Mouse (Mus musculus) mouse embryonic stem cell (cell line): Measurements from ENCODE around the gene Mllt1.
"Not testable (repeated sequence)": the region's sequence is repeated elsewhere in the genome, so short reads cannot be mapped to it uniquely, and the experiment has no call there.

Experiments used
- in situ Hi-C, 2 experiments: fragments of 300-500 bp; cut with MboI; formaldehyde crosslinking; loops; 1 replicate in 1 of 2; 3 replicates in 1 of 2; pipeline ENCODE4 v1.14.3; 2019 to 2020; ENCODE audit warnings: low sequenced_read_pairs in 2 of 2, low pct_unique_long_range_greater_than_20kb in 1 of 2, mixed read lengths in 1 of 2; ENCODE audit not compliant: unreplicated experiment in 1 of 2

The Mllt1 gene

DNA sequence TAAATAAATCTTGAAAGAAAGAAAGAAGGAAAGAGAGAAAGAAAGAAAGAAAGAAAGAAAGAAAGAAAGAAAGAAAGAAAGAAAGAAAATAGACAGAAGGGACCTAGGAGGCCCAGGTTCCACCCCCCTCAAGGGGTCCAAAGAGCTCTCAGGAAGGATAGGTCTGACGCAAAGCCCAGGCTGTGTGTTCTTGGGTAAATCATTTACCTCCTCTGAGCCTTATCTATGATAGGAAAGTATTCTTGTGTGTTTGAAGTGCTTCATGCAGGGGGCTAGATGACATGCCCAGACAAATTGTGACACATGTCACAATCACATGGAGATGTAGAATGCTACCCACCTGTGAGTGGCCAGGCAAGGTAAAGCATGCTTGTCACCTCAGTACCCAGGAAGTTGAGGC is 17.4 kb upstream of the Mllt1 start:
- in situ Hi-C loops: no loop called here

DNA sequence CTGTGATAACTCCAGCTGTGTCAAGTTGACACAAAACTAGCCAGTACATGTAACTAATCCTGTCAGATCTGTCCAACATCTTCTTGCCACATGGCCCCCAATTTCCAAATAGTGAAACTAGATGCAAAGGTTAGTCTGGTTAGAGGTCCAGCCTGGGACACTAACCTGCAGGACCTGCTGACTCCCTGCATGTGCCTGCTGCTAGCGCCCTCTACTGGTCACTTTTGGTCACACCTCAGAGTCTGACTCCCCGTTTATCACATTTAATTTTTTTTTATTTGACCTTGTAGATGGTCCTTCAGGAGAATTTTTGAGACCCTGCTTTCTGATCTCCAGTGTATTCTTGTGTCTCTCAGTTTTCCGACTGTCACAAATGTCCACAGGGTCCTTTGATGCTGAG is 15.7 kb upstream of the Mllt1 start:
- in situ Hi-C loops: no loop called here

DNA sequence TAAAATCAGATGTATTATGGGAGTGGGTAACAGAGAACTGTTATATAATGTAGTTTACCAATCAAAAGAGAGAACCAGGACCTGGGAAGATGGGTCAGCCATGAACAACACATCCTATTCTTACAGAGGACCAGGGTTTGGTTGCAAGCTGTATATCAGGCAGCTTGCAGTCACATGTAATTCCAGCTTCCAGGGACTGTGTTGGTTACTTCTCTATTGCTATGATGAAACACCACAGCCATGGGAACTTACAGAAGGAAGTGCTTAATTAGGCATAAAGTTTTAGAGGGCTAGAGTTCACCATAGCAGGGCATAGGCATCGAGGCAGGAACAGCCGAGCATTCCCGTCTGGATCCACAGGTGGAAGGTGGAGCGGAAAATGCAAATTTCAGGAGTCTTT is 3.5 kb upstream of the Mllt1 start:
- in situ Hi-C loops: loop anchor here in 1 of 2 experiments (5.0 kb wide), 1 partner anchor 131 kb away; no protein-coding TSS in a partner anchor

DNA sequence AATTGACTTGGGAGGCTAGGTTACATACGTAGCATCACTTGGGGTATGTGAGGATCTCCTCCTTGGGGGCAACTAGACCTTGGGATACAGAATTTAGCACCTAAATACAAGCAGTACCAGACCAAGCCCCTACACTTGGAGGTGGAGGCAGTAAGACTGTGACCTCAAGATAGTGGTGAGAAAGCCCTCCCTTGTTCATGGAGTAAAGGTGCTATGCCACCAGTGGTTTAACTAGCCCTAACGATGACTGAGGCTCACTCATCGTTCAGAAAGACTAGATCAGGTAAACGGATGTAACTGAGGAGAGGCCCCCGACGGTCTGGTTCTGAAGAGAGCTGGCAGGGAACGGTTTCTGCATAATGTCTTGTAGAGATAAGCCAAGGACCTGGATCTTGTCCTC is 1.5 kb upstream of the Mllt1 start:
- in situ Hi-C loops: loop anchor here in 1 of 2 experiments (5.0 kb wide), 1 partner anchor 129 kb away; no protein-coding TSS in a partner anchor

DNA sequence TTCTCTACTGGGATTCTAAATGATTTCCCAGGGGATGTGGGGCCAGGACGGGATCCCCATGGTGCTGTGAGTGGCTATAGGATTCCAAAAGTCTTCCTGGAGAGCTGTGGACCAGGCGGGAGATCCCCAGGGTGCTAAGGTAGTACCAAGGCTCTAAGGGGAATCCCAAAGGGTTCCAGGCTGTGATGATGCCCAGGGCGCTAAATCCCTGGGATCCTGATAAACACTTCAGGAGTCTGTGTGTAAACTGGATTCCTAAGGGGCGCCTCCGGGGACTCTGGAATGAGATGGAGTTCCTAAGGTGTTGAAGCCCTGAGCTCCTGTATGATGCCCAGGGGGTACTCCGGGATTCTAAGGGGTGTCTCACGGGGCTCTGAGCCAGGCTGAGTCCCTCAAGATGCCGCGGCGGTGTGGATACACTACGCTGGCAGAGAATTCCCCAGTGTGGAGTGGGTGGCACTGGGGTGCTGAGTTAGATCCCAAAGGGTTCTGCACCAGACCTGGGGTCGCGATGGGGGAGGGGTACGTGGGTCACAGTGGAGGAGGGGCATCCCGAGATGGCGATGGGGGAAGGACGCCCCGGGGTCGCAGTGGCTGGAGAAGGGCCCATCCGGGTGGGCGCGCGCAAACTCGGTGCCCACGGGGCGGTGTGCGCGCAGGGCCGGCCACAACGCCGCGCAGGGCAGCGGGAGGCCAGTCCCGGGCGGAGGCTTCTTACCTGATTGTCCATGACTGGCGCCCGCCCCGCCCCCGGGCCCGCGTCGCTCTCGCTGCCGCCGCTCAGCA is 477 bp downstream of the Mllt1 start:
- in situ Hi-C loops: loop anchor here in 1 of 2 experiments (5.0 kb wide), 1 partner anchor 127 kb away; no protein-coding TSS in a partner anchor

DNA sequence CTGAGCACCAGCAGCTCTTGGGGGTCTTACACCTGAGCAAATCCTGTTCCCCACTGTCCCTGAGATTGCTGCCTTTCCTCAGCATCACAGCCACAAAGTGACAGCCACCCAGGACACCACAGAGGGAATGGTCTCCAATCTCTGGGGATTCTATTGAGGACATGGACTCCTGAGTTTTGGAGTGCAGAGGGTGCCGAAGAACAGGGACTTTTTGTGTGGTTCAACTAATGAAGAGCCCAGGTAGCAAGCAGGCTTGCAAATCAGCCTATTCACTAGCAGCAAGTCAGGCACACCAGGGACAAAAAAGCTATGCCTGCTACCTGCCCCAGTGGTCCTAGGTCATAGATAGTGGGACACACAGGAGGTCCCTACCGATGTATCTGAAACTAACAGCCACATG is 1.8 kb downstream of the Mllt1 start:
- in situ Hi-C loops: no loop called here

DNA sequence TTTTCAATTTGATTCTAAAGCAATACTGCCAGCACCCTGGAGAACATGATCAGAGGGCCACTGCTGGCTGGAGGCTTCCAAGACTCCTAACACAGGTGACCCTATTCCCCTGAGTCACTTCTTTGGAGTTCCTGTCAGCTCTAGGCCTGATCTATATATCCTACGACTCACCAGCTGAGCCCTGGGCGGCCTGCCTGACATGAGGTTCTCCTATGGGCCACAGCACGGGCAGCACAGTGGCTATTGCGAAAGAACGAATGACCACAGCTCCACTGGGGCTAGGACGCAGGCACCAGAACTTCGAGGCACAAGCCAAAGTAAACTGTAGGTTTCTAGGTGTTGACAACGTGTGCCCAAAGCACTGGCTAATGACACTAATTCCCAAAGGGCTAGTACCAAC is 5.2 kb downstream of the Mllt1 start:
- in situ Hi-C loops: no loop called here

DNA sequence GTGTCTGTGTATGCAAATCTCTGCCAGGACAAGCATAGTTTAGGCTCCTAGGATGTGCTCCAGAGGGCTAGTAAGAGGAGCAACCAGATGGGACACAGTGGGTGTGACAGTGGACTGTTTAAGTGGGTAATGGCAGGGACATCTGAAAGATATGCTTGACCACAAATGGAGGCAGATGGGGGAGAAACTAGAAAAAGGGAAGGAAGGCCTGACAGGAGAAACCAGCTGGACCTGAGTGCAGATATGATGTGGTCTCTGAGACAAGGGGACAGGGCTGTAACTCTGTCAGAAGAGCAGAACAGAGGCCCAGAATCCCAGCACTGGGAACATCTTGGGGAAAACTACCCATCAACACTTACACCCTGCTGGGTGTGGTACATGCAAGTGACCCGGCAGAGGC is 5.7 kb downstream of the Mllt1 start:
- in situ Hi-C loops: no loop called here

DNA sequence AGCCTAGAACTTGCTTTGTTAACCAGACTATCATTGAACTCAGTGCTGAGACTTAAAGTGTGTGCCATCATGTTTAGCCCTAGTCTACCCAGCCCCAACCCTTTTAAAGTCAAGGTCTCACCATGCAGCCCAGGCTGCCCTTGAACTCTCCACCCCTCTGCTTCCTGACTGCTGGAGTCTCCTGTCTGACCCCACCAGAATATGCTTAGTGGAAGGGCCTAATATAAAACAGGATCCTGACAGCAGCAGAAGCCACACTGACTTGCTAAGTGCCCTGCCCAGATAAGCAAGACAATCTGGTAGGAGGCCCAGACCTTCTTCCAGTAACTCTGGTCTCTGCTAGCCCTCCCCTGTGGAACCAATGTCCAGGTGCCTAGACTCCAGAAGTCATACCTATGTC is 6.1 kb downstream of the Mllt1 start:
- in situ Hi-C loops: no loop called here

DNA sequence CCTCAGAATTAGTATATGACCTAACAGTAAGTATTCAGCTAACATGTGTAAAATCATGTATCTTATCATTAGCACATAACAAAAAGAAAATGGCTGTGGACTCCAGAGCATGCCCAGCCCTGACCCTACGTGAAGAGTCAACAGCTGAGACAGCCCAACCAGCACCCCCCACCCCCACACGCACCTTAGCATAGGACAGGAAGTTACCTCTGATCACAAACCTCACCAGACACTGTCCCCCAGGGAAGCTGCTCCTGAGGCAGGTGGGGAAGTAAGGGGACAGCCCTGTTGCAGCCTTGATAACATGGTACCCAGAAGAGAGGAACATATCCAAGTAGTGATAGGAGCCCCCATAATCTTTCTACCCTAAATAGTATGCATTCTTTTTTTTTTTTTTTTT is 9.2 kb downstream of the Mllt1 start:
- in situ Hi-C loops: no loop called here

DNA sequence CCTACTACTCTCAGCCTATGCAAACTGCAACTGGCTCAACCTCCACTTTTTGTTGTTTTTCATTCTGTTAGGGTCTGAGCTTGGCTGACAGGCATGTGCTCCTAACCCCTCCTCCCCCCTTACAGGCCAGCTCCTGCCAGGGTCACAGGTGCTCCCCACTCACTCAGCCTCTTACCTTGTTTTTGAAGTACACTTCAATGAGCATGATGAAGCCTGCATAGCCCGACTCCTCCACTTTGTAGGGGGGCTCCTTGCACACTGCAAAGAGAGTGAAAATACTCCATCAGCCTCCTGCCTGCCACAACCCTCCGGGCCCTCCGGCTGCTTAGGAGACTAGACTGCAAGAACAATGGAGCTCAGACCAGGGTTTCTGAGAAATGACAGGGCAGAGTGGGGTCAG is 15.5 kb downstream of the Mllt1 start:
- in situ Hi-C loops: no loop called here

DNA sequence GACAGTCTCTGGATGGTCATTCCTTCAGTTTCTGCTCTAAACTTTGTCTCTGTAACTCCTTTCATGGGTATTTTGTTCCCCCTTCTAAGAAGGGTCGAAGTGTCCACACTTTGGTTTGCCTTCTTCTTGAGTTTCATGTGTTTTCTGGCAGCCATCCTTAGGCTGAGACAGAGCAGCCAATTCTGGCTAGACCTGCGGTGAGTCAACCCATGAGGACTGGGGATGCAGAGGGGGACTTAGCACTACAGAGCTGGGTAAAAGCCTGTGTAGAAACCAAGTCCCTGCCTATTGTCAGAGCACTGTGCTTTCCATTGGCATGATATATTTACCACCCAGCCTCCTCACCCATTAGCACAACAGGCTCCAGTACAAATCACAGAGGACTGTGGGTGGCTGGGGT is 18.0 kb downstream of the Mllt1 start:
- in situ Hi-C loops: no loop called here

DNA sequence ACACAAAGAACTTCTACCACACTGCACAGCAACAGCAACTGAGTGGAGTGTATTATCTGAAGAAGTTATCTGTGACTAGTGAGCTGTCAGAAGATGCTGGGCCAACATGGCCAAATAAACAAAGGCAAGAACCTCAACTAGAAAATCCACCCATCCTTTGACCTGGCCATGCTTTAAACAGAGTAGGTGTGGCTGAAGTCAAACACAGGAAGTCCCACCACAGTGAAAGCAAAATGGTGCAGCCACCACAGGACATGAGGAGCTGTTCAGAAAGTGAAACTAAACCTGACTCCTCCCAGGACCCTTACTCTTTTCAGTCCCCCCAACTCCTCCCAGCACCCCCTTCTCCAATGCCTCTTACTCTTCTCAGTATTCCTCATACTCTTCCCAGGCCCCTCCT is 21.8 kb downstream of the Mllt1 start:
- in situ Hi-C loops: no loop called here

DNA sequence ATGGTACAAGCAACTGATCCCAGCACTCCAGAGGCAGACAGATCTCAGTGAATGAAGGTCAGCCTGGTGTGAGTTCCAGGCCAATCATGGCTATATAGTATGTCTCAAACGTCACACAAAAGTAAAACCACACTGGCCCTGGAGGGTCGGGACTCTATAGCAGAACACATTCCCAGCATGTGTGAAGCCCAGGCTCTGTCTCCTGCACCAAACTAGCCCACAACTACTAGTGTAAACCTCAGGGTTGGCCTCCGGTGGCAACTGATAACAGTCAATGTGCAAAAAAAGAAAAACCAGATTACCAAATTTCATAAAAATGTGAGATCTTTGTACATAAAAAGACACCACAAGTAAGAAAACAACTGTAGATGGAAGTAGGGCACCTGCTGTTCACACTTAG is 22.2 kb downstream of the Mllt1 start:
- in situ Hi-C loops: no loop called here

DNA sequence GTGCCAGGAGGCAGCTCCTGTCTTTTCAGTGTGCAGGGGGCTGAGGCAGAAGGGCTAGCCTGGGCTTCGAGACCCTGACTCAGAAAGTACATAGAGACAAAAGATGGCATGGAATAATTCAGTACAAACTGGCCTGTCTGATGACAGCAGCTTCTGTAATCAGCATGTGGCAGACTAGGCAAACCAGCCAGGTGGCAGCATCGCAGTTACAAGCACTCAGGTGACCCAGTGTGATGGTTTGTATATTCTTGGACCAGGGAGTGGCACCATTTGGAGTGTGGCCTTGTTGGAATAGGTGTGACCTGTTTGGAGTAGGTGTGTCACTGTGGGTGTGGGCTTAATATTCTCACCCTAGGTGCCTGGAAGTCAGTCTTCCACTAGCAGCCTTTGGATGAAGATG is 25.5 kb downstream of the Mllt1 start:
- in situ Hi-C loops: not testable (repeated sequence)

DNA sequence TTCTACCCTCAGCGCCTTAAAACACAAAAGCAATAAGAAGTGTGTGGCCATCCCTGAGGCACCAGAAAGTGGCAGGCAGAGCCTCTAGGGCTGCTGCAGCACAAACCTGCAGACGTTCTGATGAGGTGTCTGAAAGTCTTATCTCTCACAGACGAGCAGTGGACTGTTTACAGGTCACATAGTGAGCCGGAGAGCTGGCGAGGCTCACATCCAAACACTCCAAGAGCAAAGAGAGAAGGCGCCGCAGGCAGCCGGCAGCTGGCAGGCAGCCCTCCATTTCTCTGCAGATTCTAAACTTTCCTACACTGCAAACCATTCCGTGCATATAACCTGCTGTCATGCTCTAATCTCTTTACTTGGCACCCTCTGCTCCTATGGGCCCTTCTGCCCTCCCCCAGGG is 27.3 kb downstream of the Mllt1 start:
- in situ Hi-C loops: no loop called here

DNA sequence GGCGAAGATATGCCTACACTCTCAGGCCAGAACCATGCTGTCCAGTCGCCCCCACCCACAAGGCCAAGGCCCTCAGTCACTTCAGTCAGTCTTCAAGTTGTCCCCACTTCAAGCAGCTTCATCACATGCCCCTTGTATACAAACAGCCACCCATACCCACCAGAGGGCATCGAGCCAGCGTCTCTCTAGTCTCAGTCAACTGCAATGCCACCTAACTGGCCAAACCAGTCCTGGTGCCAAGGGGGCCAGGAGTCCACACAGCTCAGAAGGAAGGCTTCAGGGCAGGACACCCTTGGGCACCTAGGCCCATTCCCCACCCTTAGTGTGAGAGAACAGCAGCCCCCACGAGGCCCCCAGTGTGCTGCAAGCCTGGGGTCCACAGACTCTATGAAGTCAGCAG is 28.1 kb downstream of the Mllt1 start:
- in situ Hi-C loops: no loop called here

DNA sequence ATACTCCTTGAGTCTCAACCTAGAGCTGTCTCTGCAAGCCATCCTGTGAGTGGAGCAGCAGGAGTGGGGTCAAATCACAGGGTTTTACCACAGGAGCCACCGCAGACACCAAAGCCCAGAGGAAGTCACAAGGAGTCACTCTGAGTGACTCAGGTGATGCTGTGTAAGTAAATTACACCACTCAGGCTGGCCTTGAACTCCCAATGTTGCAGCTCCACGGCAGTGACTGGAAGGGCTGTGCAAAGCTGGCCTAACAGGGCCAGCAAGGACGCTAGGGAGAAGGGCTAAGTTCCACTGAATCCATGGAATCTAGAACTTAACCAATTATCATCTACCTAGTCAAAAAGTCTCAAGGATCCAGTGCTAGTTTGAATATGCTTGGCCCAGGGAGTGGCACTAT is 29.0 kb downstream of the Mllt1 start:
- in situ Hi-C loops: no loop called here

DNA sequence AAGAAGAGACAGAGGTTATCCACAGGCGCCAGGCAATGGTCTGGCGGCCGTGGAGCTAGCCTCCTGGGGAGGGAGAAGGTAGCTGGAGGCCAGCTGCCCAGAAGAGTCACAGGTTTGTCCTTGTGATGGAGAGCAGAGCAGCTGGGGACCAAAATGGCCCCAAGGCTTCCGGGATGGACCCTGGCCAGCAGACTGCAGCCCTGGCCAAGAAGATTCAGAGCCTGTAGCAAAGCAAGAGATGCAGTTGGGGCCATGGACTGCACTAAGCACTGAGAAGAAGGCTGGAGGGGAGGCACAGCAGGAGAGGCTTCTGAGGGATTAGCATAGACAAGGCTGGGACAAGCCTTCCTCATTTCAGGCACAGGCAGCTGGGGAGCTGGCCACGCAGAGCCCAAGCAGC is 32.5 kb downstream of the Mllt1 start:
- in situ Hi-C loops: no loop called here

DNA sequence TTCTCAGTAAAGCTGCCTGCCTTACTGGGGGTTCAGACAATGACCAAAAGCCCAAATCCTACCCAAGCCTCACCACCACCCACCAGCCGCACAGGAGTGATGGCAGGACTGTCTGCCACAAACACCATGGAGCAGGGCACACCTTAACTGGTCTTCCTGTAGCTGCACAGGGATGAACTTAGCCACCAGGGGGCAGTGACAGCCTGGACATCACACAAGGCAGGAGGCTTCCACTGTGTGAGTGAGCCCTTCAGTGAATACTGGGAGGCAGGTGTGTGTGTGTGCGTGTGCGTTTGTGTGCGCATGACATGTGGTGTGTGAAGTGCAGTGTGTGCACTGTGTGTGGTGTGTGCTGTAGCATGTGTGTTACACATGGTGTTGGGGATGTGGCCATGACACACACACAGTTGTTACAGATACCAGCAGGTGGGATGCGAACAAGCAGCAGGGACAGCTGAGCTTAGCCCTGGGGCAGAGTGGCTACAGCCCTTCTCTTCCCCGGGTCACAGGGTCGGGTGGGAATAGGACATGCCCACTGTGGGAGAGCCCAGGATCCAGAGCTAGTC is 37.5 kb downstream of the Mllt1 start:
- in situ Hi-C loops: no loop called here
